Mouse (Mus musculus): ENCODE results near the gene Hcn2. TPM values are rescaled to one million over a fixed set of nuclear protein-coding genes. Genes with fewer than 3 reads are reported as not detected.
A peak's percentile ranks its signal among the peaks of the same experiment; 100 is the strongest.
"Not testable (repeated sequence)": the region's sequence is repeated elsewhere in the genome, so short reads cannot be mapped to it uniquely, and the experiment has no call there.

Gene Hcn2
- total RNA-seq, 1 experiment from 2014 or later = not detected

GRCm38 (mm10) chr10:79759675-79760074 is 43.2 kb downstream of the Hcn2 start:
- ATAC-seq (ENCODE audit: extremely low read depth, insufficient number of reproducible peaks, low FRiP score, poor library complexity, severe bottlenecking) = not testable (repeated sequence)

- no peak for ATAC-seq (ENCODE audit: extremely low read depth, insufficient number of reproducible peaks, low FRiP score, poor library complexity, severe bottlenecking)
Observed at GRCm38 (mm10) chr10:79760603-79761143, 44.2 kb downstream of the Hcn2 start.

GRCm38 (mm10) chr10:79762875-79763274 is 46.4 kb downstream of the Hcn2 start:
- no peak for ATAC-seq (ENCODE audit: extremely low read depth, insufficient number of reproducible peaks, low FRiP score, poor library complexity, severe bottlenecking)

GRCm38 (mm10) chr10:79764234-79764633 is 47.8 kb downstream of the Hcn2 start:
- ATAC-seq (ENCODE audit: extremely low read depth, insufficient number of reproducible peaks, low FRiP score, poor library complexity, severe bottlenecking) = no peak

- no peak for ATAC-seq (ENCODE audit: extremely low read depth, insufficient number of reproducible peaks, low FRiP score, poor library complexity, severe bottlenecking)
Observed at GRCm38 (mm10) chr10:79765228-79765745, 48.9 kb downstream of the Hcn2 start.

GRCm38 (mm10) chr10:79766001-79766507 is 49.6 kb downstream of the Hcn2 start:
- ATAC-seq (ENCODE audit: extremely low read depth, insufficient number of reproducible peaks, low FRiP score, poor library complexity, severe bottlenecking) = no peak

GRCm38 (mm10) chr10:79766508-79767325 is 50.3 kb downstream of the Hcn2 start, which contains the start of gene Rnf126:
Gene Rnf126 (minus strand): TSS chr10:79766952.
- ATAC-seq (ENCODE audit: extremely low read depth, insufficient number of reproducible peaks, low FRiP score, poor library complexity, severe bottlenecking) = peak; percentile 94

GRCm38 (mm10) chr10:79767372-79768244 is 51.2 kb downstream of the Hcn2 start:
- no peak for ATAC-seq (ENCODE audit: extremely low read depth, insufficient number of reproducible peaks, low FRiP score, poor library complexity, severe bottlenecking)

- peak; percentile 23; the same call in 1 of the 2 replicates for ATAC-seq (ENCODE audit: extremely low read depth, insufficient number of reproducible peaks, low FRiP score, poor library complexity, severe bottlenecking)
Observed at GRCm38 (mm10) chr10:79768400-79768799, 52.0 kb downstream of the Hcn2 start.

GRCm38 (mm10) chr10:79769329-79769728 is 52.9 kb downstream of the Hcn2 start:
- no peak for ATAC-seq (ENCODE audit: extremely low read depth, insufficient number of reproducible peaks, low FRiP score, poor library complexity, severe bottlenecking)

GRCm38 (mm10) chr10:79772320-79772719 is 55.9 kb downstream of the Hcn2 start:
- ATAC-seq (ENCODE audit: extremely low read depth, insufficient number of reproducible peaks, low FRiP score, poor library complexity, severe bottlenecking) = no peak

GRCm38 (mm10) chr10:79773208-79773607 is 56.8 kb downstream of the Hcn2 start:
- ATAC-seq (ENCODE audit: extremely low read depth, insufficient number of reproducible peaks, low FRiP score, poor library complexity, severe bottlenecking) = no peak

- no peak for ATAC-seq (ENCODE audit: extremely low read depth, insufficient number of reproducible peaks, low FRiP score, poor library complexity, severe bottlenecking)
Observed at GRCm38 (mm10) chr10:79774486-79775279, 58.2 kb downstream of the Hcn2 start.

- no peak for ATAC-seq (ENCODE audit: extremely low read depth, insufficient number of reproducible peaks, low FRiP score, poor library complexity, severe bottlenecking)
Observed at GRCm38 (mm10) chr10:79777103-79777531, 60.7 kb downstream of the Hcn2 start, which contains the start of gene Fstl3. Gene Fstl3 (plus strand): TSS chr10:79777272.

- ATAC-seq (ENCODE audit: extremely low read depth, insufficient number of reproducible peaks, low FRiP score, poor library complexity, severe bottlenecking) = no peak
Observed at GRCm38 (mm10) chr10:79778006-79778405, 61.6 kb downstream of the Hcn2 start.

GRCm38 (mm10) chr10:79779193-79779592 is 62.8 kb downstream of the Hcn2 start:
- ATAC-seq (ENCODE audit: extremely low read depth, insufficient number of reproducible peaks, low FRiP score, poor library complexity, severe bottlenecking) = no peak

- peak; percentile 81 for ATAC-seq (ENCODE audit: extremely low read depth, insufficient number of reproducible peaks, low FRiP score, poor library complexity, severe bottlenecking)
Observed at GRCm38 (mm10) chr10:79779784-79780663, 63.6 kb downstream of the Hcn2 start.

Data from neutrophil, adult 5-6 weeks (primary cell).